ENCODE assay signal across 8 mouse cellular contexts in genomic region chr11:59202081-59202995, GRCm38 (mm10). TPM values are rescaled to one million over a fixed set of nuclear protein-coding genes. Genes with fewer than 3 reads are reported as not detected.
DNase-seq lines count a peak whose midpoint lies in the region; ATAC-seq lines count a peak whose summit lies in the region.

Gene Mrpl55 (plus strand): TSS chr11:59202486.

- ATAC-seq in activated CD4-positive, CD25-positive, alpha-beta regulatory T cell, adult 4 months = peak; percentile 88
- peak; percentile 95 for ATAC-seq in common myeloid progenitor, adult 5-6 weeks (replicated peaks; ENCODE audit: low read depth, poor library complexity, severe bottlenecking)

- intact Hi-C loops in left cerebral cortex, postnatal 14 days (cut with DNase I) = no loop called here

- DNase-seq in gastrocnemius, adult 8-10 months (ENCODE audit: low spot score in 2 of 2) = peak; percentile 83 to 90
- DNase-seq in induced T-regulatory cell, adult 2 months (ENCODE audit: low read depth) = peak; percentile 97
- DNase-seq in left cerebral cortex, postnatal 14 days (ENCODE audit: low spot score in 2 of 2) = peak; percentile 95
- DNase-seq in mesoderm, embryonic 11.5 days (ENCODE audit: low read depth, low spot score) = peak; percentile 94
- DNase-seq in right cerebral cortex, postnatal 36 days (ENCODE audit: low spot score in 2 of 2) = peak; percentile 89 to 92
- DNase-seq in yolk sac, embryonic 10.5 days (ENCODE audit: low spot score) = peak; percentile 93

RNA-seq across cellular contexts. Expression of gene Mrpl55, which starts in this region (rescaled TPM):
- polyA plus RNA-seq in activated CD4-positive, CD25-positive, alpha-beta regulatory T cell, adult 4 months (2017; shearing (Covaris generic)) = 10 to 100 TPM; 49.4 to 50.0 TPM
- 49.7 and 68.8 TPM in 2 replicates for total RNA-seq in common myeloid progenitor, adult 5-6 weeks (2017)
- total RNA-seq in gastrocnemius, adult 8-10 months (2022) = 10 to 100 TPM; 51.9 to 58.6 (median 56.0) TPM
- 10 to 100 TPM; 38.5 to 39.9 TPM for total RNA-seq in left cerebral cortex, postnatal 14 days (2021)

Comparison
In these comparisons a context has a peak if more than half of its experiments do, and no peak if none do; other contexts are left out.
1. Peak in every context shown above with its lines: DNase-seq and ATAC-seq.